Mouse (Mus musculus) heart, adult 11 months (tissue): ENCODE results near the gene Hist1h2bh.

Experiments
- DNase-seq: peaks from one replicate; pipeline ENCODE4 v3.0.0; 2022

Gene Hist1h2bh

DNA sequence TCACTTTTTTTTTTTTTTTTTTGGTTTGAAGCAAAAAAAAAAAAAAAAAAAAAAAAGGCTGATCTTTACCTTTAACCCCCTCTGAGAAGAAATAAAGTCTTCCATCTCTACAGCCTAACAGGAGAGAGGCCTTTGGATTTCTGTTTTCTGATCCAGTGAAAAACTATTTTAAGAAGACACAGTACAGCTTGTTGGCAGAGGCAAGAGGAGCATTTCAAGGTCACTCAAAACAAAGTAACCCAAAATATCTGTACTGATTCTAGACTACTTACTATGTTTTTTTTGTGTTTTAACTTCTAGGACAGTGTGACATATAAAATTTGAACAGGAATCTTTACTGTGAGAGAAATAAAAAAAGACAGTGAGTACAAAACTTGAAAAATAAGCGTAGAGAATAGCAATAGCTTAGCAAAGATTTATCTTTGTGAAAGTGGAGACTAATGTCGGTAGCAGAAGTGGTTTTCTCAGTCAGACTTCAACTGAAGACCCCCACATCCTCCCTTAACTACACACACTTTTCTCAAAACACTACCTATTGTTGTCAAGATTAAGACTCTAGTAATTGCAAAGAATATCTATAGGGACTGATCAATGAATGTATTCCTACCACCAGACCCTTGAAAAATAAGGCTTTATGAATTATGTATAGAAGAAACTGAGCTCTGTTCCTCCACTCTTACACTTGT is 13.6 kb downstream of the Hist1h2bh start:
- DNase-seq = peak; percentile 6

DNA sequence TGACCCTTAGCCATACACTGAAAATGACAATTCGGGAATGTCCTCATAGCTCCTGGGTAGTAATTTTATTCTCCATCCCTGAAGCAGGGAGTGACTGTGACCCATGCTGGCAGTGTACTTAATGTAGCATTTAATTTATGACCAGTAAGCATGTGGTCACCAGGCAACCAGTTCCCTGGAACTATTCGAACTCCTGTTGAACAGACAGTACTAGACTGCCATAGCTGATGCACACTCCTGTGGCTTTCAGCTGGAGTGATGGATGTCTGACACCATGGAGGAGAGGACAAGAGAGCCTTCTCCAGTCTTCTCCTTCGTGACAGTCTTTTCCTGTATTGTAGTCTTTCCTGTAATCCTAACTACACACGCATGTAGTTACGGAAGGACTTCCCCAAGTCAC is 14.2 kb downstream of the Hist1h2bh start:
- DNase-seq = peak; percentile 82

DNA sequence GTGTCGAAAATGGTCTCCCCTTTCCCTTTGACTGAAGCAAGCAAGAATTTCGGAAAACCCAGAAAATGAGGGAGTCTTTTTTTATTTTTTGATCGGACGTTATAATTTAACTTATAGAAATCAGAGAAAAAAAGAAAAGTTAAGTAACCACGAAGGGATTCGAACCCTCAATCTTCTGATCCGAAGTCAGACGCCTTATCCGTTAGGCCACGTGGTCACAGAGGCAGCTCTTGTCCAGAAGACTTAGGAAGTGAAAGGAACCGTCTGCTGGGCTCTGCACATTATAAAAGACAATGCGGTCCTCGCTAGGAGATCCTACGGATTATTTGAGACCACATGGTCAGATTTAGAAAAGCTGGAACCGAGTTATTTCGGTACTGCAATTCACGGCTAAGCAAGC is 16.9 kb downstream of the Hist1h2bh start:
- DNase-seq = peak; percentile 98

DNA sequence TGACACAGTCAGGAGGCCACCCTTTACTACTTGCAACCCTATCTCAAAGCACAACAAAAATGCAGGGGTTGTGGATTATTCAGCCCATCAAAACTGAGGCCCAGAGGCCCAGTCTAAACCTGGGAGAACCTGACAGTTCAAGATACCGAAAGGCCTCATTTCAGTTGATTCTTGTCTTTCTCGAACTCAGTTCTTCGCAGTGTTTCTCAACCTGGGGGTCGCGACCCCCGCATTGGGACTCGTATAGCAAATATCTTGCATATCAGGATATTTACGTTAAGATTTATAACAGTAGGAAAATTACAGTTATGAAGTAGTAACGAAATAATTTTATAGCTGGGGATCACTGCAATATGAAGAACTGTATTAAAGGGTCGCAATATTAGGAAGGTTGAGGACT is 17.3 kb downstream of the Hist1h2bh start:
- peak; percentile 79 for DNase-seq

- DNase-seq = peak; percentile 95
Measured at GRCm38 (mm10) chr13:23524654-23525053, 18.5 kb downstream of the Hist1h2bh start.

DNA sequence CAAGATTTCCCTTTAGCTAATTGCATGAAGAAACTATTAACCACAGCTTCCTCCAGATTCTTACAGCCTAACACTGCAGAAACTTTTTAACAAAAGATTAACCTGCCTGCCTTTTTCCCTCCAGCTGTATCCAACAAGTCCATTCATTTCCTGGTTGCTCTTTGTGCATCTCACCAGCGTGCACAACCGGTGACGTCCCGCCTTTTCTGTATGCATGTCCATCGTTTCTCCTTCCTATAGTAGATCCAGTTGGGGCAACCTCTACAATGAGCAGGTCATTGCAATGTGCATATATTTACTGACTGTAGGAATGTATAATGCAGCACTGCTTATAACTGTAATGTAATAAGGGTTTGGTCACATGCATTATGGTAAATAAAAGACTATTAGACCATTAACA is 19.2 kb downstream of the Hist1h2bh start:
- DNase-seq = peak; percentile 66

- peak; percentile 96 for DNase-seq
Measured at GRCm38 (mm10) chr13:23521703-23522102, 21.5 kb downstream of the Hist1h2bh start.

DNA sequence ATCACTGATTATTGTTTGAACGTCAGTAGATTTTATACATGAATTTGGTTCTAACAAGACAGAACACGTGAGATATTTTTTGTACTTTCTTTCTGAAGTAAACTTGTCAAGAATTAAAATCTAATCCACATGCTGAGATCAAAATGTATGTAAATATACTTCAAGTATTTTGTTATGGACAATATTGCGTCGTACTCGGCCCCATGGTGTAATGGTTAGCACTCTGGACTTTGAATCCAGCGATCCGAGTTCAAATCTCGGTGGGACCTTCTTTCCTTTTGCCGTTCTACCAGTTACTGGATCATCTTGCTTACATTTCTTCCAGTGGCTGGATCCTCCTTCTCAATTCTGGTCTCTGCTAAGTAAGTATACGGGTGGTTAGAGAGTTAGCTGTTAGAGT is 23.8 kb downstream of the Hist1h2bh start:
- DNase-seq = peak; percentile 92

GRCm38 (mm10) chr13:23518885-23519284 is 24.3 kb downstream of the Hist1h2bh start:
- DNase-seq = peak; percentile 95

- no peak for DNase-seq
Measured at GRCm38 (mm10) chr13:23518295-23518603, 24.9 kb downstream of the Hist1h2bh start.

DNA sequence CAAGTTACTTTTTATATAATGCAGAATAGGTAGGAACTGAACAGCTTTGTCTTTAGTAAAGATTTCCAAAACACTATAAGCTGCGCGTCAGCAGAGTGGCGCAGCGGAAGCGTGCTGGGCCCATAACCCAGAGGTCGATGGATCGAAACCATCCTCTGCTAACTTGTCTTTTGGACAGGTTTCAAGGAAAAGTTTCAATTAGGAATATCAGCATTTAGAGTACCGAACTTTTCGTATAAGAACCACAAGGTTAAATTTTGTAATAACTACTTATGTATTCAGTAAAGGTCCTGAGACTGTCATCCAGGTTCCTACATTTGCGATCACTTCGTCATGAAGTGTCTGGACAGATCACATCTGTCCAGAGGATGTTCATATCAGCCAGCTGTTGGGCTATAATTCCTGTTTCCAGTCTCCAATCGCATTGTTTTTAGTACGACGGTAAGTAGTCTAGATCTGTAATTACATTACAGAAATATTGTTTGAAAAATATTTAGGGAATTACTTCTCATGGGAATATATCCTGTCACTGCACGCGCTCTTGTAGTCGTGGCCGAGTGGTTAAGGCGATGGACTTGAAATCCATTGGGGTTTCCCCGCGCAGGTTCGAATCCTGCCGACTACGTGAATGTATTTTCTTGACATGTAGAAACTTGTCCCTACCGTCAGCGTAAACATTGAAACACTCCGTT is 25.4 kb downstream of the Hist1h2bh start:
- peak; percentile 97 for DNase-seq

DNA sequence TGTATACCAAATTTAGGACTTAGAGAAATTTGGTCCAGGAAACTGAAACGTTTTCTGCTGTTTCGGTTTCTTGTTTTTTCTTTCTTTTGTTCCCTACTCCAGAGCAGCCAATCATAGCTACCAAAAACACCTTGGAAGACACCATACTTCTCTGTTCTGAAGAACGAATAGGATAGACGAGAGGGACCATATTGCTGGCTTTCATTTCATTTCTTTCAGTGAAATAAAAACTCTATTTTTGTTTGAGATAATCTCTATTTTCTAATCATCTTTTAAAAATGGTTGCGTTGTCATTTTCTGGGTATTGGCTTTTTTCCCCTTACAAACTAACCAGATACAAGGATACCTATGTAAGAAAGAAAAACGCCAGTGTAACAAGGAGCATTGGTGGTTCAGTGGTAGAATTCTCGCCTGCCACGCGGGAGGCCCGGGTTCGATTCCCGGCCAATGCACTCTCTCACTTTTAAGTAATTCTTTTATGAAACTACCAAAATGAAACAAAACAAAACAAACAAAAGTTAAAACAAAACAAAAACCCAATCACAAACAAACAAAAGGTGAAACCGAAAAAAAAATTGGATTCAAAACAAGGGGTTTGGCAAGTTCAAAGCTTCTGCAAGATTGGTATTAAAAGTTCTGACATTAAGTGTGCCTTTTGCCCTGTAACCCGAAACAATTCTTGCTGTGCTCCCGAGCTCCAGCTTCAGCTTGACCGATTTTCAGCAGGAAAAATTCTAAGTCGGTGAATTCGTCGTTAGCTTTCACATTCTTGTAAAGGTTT is 26.2 kb downstream of the Hist1h2bh start:
- peak; percentile 94 for DNase-seq

- DNase-seq = peak; percentile 87
Measured at GRCm38 (mm10) chr13:23515826-23516620, 27.2 kb downstream of the Hist1h2bh start.

- DNase-seq = no peak
Measured at GRCm38 (mm10) chr13:23515281-23515680, 27.9 kb downstream of the Hist1h2bh start.

GRCm38 (mm10) chr13:23513517-23513916 is 29.7 kb downstream of the Hist1h2bh start:
- no peak for DNase-seq

GRCm38 (mm10) chr13:23510127-23510526 is 33.1 kb downstream of the Hist1h2bh start:
- peak; percentile 36 for DNase-seq

- peak; percentile 80 for DNase-seq
Measured at GRCm38 (mm10) chr13:23506819-23507515, 36.2 kb downstream of the Hist1h2bh start.

DNA sequence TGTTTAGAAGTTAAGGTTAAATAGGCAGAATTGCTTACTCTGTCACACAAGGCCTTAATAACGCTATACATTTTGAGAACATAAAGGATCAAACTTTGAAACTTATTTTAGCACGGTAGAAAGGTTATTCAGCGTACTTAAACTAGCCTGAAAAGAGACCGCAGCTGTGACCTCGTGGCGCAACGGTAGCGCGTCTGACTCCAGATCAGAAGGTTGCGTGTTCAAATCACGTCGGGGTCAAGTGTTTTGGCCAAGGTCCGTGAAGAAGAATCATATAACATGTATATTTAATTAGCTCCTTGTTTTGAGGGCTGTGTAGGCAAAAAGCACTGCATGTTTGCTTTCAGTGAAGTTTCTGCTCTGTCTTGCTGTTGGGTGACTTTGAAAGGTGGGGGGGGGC is 36.8 kb downstream of the Hist1h2bh start:
- DNase-seq = peak; percentile 70

GRCm38 (mm10) chr13:23505662-23506345 is 37.4 kb downstream of the Hist1h2bh start:
- peak; percentile 50 for DNase-seq

DNA sequence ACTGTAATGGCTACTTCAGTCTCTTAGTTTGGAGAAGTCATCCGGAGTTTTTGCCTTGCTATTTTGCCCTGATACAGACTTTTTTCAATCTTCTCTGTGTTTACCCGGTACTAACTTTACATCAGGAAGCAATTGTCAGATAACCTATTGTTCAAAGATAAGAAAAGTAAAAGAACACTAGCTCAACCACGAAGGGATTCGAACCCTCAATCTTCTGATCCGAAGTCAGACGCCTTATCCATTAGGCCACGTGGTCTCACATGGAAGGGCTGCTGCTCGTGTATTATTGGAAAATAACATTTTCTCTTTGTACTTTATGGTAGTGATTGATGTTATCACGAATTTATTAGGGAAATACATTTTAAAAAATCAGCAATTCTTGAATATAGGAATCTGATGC is 39.4 kb downstream of the Hist1h2bh start:
- DNase-seq = no peak

- DNase-seq = no peak
Measured at GRCm38 (mm10) chr13:23502916-23503315, 40.3 kb downstream of the Hist1h2bh start.
